Mouse (Mus musculus): ENCODE measurements around the gene Mov10. TPM values are rescaled to one million over a fixed set of nuclear protein-coding genes. Genes with fewer than 3 reads are reported as not detected.
"Not testable (repeated sequence)": the region's sequence is repeated elsewhere in the genome, so short reads cannot be mapped to it uniquely, and the experiment has no call there.

The Mov10 gene
- polyA plus RNA-seq, 1 experiment: 23.9 TPM

GRCm38 (mm10) chr3:104820426-104820825 is 2.1 kb upstream of the Mov10 start:
- no peak for DNase-seq
- Histone ChIP-seq H3K4me3 (ENCODE audit: control insufficient read depth, insufficient read depth, low read length) (no peak overlapping the region), H3K4me1 (replicated peaks; ENCODE audit: control insufficient read depth, insufficient read depth, low read length) (peaks cover 4% of the 10 kb centered on the region; the same call in 1 of the 2 replicates), H3K27ac (ENCODE audit: control insufficient read depth, insufficient read depth, low read length) (no peak overlapping the region), H3K27me3 (ENCODE audit: control insufficient read depth, insufficient read depth, low read length) (no peaks in the 10 kb centered on the region), H3K36me3 (ENCODE audit: control insufficient read depth, insufficient read depth, low read length) (peaks cover 15% of the 10 kb centered on the region)
- WGBS: 86% methylated on average over 1 of the region's 1 CpGs
- TF ChIP-seq CTCF (IDR thresholded peaks at IDR 0.05; ENCODE audit: borderline replicate concordance, control insufficient read depth, extremely low read depth, insufficient read depth, low read length, poor library complexity) (no peak), POLR2A (IDR thresholded peaks at IDR 0.05; ENCODE audit: control insufficient read depth, extremely low read depth, insufficient read depth, low read length, poor library complexity) (no peak)

GRCm38 (mm10) chr3:104818749-104819134 is 379 bp upstream of the Mov10 start:
- TF ChIP-seq POLR2A (IDR thresholded peaks at IDR 0.05; ENCODE audit: control insufficient read depth, extremely low read depth, insufficient read depth, low read length, poor library complexity) (no peak), CTCF (IDR thresholded peaks at IDR 0.05; ENCODE audit: borderline replicate concordance, control insufficient read depth, extremely low read depth, insufficient read depth, low read length, poor library complexity) (no peak)
- H3K27ac ChIP-seq (ENCODE audit: control insufficient read depth, insufficient read depth, low read length): no peak overlapping the region
- 13% methylated on average over 3 of the region's 3 CpGs for WGBS
- peaks cover 8% of the 10 kb centered on the region for H3K36me3 ChIP-seq (ENCODE audit: control insufficient read depth, insufficient read depth, low read length)
- peak overlapping the region; percentile 99 for H3K4me3 ChIP-seq (ENCODE audit: control insufficient read depth, insufficient read depth, low read length)
- no peak for DNase-seq
- peaks cover 4% of the 10 kb centered on the region; the same call in 1 of the 2 replicates for H3K4me1 ChIP-seq (replicated peaks; ENCODE audit: control insufficient read depth, insufficient read depth, low read length)
- H3K27me3 ChIP-seq (ENCODE audit: control insufficient read depth, insufficient read depth, low read length): no peaks in the 10 kb centered on the region

- TF ChIP-seq POLR2A (IDR thresholded peaks at IDR 0.05; ENCODE audit: control insufficient read depth, extremely low read depth, insufficient read depth, low read length, poor library complexity): no peak
- TF ChIP-seq CTCF (IDR thresholded peaks at IDR 0.05; ENCODE audit: borderline replicate concordance, control insufficient read depth, extremely low read depth, insufficient read depth, low read length, poor library complexity): no peak
- Histone ChIP-seq H3K27me3 (ENCODE audit: control insufficient read depth, insufficient read depth, low read length) (no peaks in the 10 kb centered on the region), H3K36me3 (ENCODE audit: control insufficient read depth, insufficient read depth, low read length) (peaks cover 8% of the 10 kb centered on the region), H3K4me1 (replicated peaks; ENCODE audit: control insufficient read depth, insufficient read depth, low read length) (peaks cover 4% of the 10 kb centered on the region; the same call in 1 of the 2 replicates), H3K27ac (ENCODE audit: control insufficient read depth, insufficient read depth, low read length) (peak overlapping the region; percentile 56; the same call in 1 of the 2 replicates), H3K4me3 (ENCODE audit: control insufficient read depth, insufficient read depth, low read length) (peak overlapping the region; percentile 99)
- 1% methylated on average over 46 of the region's 46 CpGs for WGBS
- peak; percentile 66 for DNase-seq
These were observed 827 bp downstream of the Mov10 start for GRCm38 (mm10) chr3:104817481-104817990.

GRCm38 (mm10) chr3:104816130-104816529 is 2.2 kb downstream of the Mov10 start:
- Histone ChIP-seq H3K4me3 (ENCODE audit: control insufficient read depth, insufficient read depth, low read length) (no peak overlapping the region), H3K36me3 (ENCODE audit: control insufficient read depth, insufficient read depth, low read length) (peaks cover under 1% of the 10 kb centered on the region; the same call in 1 of the 2 replicates), H3K27ac (ENCODE audit: control insufficient read depth, insufficient read depth, low read length) (no peak overlapping the region), H3K4me1 (replicated peaks; ENCODE audit: control insufficient read depth, insufficient read depth, low read length) (peaks cover 4% of the 10 kb centered on the region; the same call in 1 of the 2 replicates), H3K27me3 (ENCODE audit: control insufficient read depth, insufficient read depth, low read length) (no peaks in the 10 kb centered on the region)
- WGBS: 99% methylated on average over 7 of the region's 7 CpGs
- no peak for DNase-seq
- TF ChIP-seq CTCF (IDR thresholded peaks at IDR 0.05; ENCODE audit: borderline replicate concordance, control insufficient read depth, extremely low read depth, insufficient read depth, low read length, poor library complexity): no peak
- TF ChIP-seq POLR2A (IDR thresholded peaks at IDR 0.05; ENCODE audit: control insufficient read depth, extremely low read depth, insufficient read depth, low read length, poor library complexity): no peak

- TF ChIP-seq POLR2A (IDR thresholded peaks at IDR 0.05; ENCODE audit: control insufficient read depth, extremely low read depth, insufficient read depth, low read length, poor library complexity) (no peak), CTCF (IDR thresholded peaks at IDR 0.05; ENCODE audit: borderline replicate concordance, control insufficient read depth, extremely low read depth, insufficient read depth, low read length, poor library complexity) (no peak)
- no peak overlapping the region for H3K27ac ChIP-seq (ENCODE audit: control insufficient read depth, insufficient read depth, low read length)
- WGBS: 95% methylated on average over 2 of the region's 2 CpGs
- no peak overlapping the region for H3K4me3 ChIP-seq (ENCODE audit: control insufficient read depth, insufficient read depth, low read length)
- H3K4me1 ChIP-seq (replicated peaks; ENCODE audit: control insufficient read depth, insufficient read depth, low read length): peaks cover 4% of the 10 kb centered on the region; the same call in 1 of the 2 replicates
- no peaks in the 10 kb centered on the region for H3K27me3 ChIP-seq (ENCODE audit: control insufficient read depth, insufficient read depth, low read length)
- no peaks in the 10 kb centered on the region for H3K36me3 ChIP-seq (ENCODE audit: control insufficient read depth, insufficient read depth, low read length)
- DNase-seq: no peak
These were observed 3.0 kb downstream of the Mov10 start for GRCm38 (mm10) chr3:104815346-104815745.

GRCm38 (mm10) chr3:104814746-104815145 is 3.6 kb downstream of the Mov10 start:
- Histone ChIP-seq H3K36me3 (ENCODE audit: control insufficient read depth, insufficient read depth, low read length) (no peaks in the 10 kb centered on the region), H3K27ac (ENCODE audit: control insufficient read depth, insufficient read depth, low read length) (no peak overlapping the region), H3K4me1 (replicated peaks; ENCODE audit: control insufficient read depth, insufficient read depth, low read length) (peaks cover 4% of the 10 kb centered on the region; the same call in 1 of the 2 replicates), H3K4me3 (ENCODE audit: control insufficient read depth, insufficient read depth, low read length) (no peak overlapping the region), H3K27me3 (ENCODE audit: control insufficient read depth, insufficient read depth, low read length) (no peaks in the 10 kb centered on the region)
- TF ChIP-seq CTCF (IDR thresholded peaks at IDR 0.05; ENCODE audit: borderline replicate concordance, control insufficient read depth, extremely low read depth, insufficient read depth, low read length, poor library complexity): no peak
- no peak for TF ChIP-seq POLR2A (IDR thresholded peaks at IDR 0.05; ENCODE audit: control insufficient read depth, extremely low read depth, insufficient read depth, low read length, poor library complexity)
- WGBS: 95% methylated on average over 1 of the region's 1 CpGs
- no peak for DNase-seq

- not testable (repeated sequence) for H3K36me3 ChIP-seq (ENCODE audit: control insufficient read depth, insufficient read depth, low read length); H3K4me1 ChIP-seq (replicated peaks; ENCODE audit: control insufficient read depth, insufficient read depth, low read length); DNase-seq; H3K4me3 ChIP-seq (ENCODE audit: control insufficient read depth, insufficient read depth, low read length); H3K27me3 ChIP-seq (ENCODE audit: control insufficient read depth, insufficient read depth, low read length); H3K27ac ChIP-seq (ENCODE audit: control insufficient read depth, insufficient read depth, low read length)
- 94% methylated on average over 7 of the region's 7 CpGs for WGBS
These were observed 5.1 kb downstream of the Mov10 start for GRCm38 (mm10) chr3:104813227-104813626.
